Mouse (Mus musculus) testis, adult 2 months (tissue): ENCODE measurements around the gene Ppfia3.

ENCODE experiments used
- CTCF ChIP-seq: fragments of 200-500 bp; IDR thresholded peaks from 2 replicates; pipeline ENCODE4 v1.5.1; 2012; ENCODE audit warnings: low read depth, mild to moderate bottlenecking, inconsistent platforms, low read length, moderate library complexity; ENCODE audit not compliant: control insufficient read depth, insufficient read depth, insufficient replicate concordance
- POLR2A ChIP-seq: fragments of 200-500 bp; IDR thresholded peaks from 2 replicates; pipeline ENCODE4 v1.6.1; 2012; ENCODE audit warnings: low read depth, mild to moderate bottlenecking, inconsistent platforms, low read length, moderate library complexity; ENCODE audit not compliant: control insufficient read depth

- TF ChIP-seq POLR2A (no peak), CTCF (no peak)
Observed at GRCm38 (mm10) chr7:45322245-45322644, 44.6 kb downstream of the Ppfia3 start.
